Mouse (Mus musculus) stomach, embryonic 14.5 days (tissue): ENCODE results near the gene Lingo3. TPM values are rescaled to one million over a fixed set of nuclear protein-coding genes. Genes with fewer than 3 reads are reported as not detected.

ENCODE experiments used
- ATAC-seq: fragments of 200-750 bp; cut with Nextera tagmentation; 2 replicates; pipeline ENCODE4 v1.8.0; 2017; ENCODE audit warnings: low read depth, moderate TSS enrichment; ENCODE audit not compliant: insufficient number of reproducible peaks, insufficient read depth, low FRiP score
- H3K27ac ChIP-seq: fragments of 300-500 bp; sonication (generic); 2 replicates; pipeline ENCODE4 v1.5.1; 2014; ENCODE audit warnings: mild to moderate bottlenecking, low read length, moderate library complexity, mixed read lengths
- H3K27me3 ChIP-seq: fragments of 300-500 bp; sonication (generic); 2 replicates; pipeline ENCODE4 v1.6.1; 2014; ENCODE audit warnings: low read length, control low read depth, mixed read lengths; ENCODE audit not compliant: control insufficient read depth, insufficient read depth
- H3K36me3 ChIP-seq: fragments of 300-500 bp; sonication (generic); 2 replicates; pipeline ENCODE4 v1.6.1; 2014; ENCODE audit warnings: mild to moderate bottlenecking, control low read depth, low read length, moderate library complexity, mixed read lengths; ENCODE audit not compliant: control insufficient read depth, insufficient read depth
- H3K4me1 ChIP-seq: fragments of 300-500 bp; sonication (generic); 2 replicates; pipeline ENCODE4 v1.6.1; 2014; ENCODE audit warnings: low read length, control low read depth, mixed read lengths; ENCODE audit not compliant: control insufficient read depth, insufficient read depth
- H3K4me2 ChIP-seq: fragments of 300-500 bp; sonication (generic); replicated peaks from 2 replicates; pipeline ENCODE4 v1.6.1; 2014; ENCODE audit warnings: low read depth, low read length, control low read depth
- H3K4me3 ChIP-seq: fragments of 300-500 bp; sonication (generic); 2 replicates; pipeline ENCODE4 v1.5.1; 2014; ENCODE audit warnings: low read depth, low read length, control low read depth
- H3K9ac ChIP-seq: fragments of 300-500 bp; sonication (generic); replicated peaks from 2 replicates; pipeline ENCODE4 v1.6.1; 2014; ENCODE audit warnings: low read depth, mild to moderate bottlenecking, control low read depth, low read length, moderate library complexity, mixed read lengths
- H3K9me3 ChIP-seq: fragments of 300-500 bp; sonication (generic); 2 replicates; pipeline ENCODE4 v1.6.1; 2016; ENCODE audit warnings: low read depth, low read length, control low read depth; ENCODE audit not compliant: control insufficient read depth
- WGBS: fragments of 180-500 bp; shearing (Covaris S2); extraction: QIAGEN DNeasy Blood & Tissue Kit; methylation state at CpG from one replicate; pipeline ENCODE4 v1.1.7; 2014; 5-methylcytosine and 5-hydroxymethylcytosine counted together
- polyA plus RNA-seq: library from polyadenylated mRNA; unstranded; fragments of >200 nt; fragmentation: Nextera tagmentation; extraction: Ambion mirVana; gene quantifications from 2 replicates; pipeline ENCODE4 v1.2.1, GENCODE M21; 2014

Gene Lingo3
- polyA plus RNA-seq, 1 experiment from 2014 or later: 0.23 TPM

DNA sequence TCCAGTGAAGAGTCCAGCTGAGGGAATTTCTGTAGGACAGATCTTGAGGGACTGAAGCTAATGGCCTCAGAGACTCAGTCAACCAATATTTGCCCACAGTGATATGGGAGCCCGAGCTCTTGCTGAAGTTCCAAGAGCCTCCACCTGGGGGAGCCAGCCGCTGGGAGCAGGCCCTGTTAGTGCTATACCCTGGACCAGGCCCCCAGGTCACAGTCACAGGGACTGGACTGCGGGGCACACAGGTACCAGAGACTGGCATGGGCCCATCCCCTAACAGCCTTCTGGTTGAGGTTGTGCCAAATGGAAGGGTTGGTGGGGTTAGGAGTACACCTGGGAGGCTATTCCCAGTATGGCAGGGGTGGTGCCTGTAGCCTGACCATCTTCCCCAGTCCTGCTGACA lies 37.9 kb downstream of the Lingo3 start:
- no peak for ATAC-seq
- no peaks in the 10 kb centered on the region for H3K27me3 ChIP-seq
- no peak overlapping the region for H3K27ac ChIP-seq
- no peak overlapping the region for H3K9ac ChIP-seq
- 12% methylated on average over 3 of the region's 3 CpGs for WGBS
- H3K4me1 ChIP-seq: peaks cover 29% of the 10 kb centered on the region
- no peak overlapping the region for H3K4me2 ChIP-seq
- H3K9me3 ChIP-seq: no peaks in the 10 kb centered on the region
- peaks cover 36% of the 10 kb centered on the region for H3K36me3 ChIP-seq
- no peak overlapping the region for H3K4me3 ChIP-seq

DNA sequence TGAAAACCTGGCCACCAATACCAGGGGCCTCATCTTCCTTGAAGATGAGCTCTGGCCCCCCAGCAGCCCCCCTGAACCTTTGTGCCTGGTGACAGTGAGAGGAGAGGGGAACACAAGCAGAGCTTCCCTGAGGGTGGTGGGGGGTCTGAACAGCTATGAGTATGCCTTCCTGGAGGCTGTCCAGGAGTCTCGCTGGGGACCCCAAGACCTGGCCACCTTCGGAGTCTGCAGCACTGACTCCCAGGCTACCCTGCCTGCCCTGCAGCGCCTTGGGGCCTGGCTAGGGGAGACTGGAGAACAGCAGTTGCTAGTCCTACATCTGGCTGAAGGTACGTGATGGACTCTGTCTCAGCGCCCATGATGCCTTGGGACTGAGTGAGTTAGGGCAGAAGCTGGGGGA lies 38.5 kb downstream of the Lingo3 start:
- Histone ChIP-seq H3K4me3 (no peak overlapping the region), H3K4me2 (no peak overlapping the region), H3K27me3 (no peaks in the 10 kb centered on the region), H3K27ac (no peak overlapping the region), H3K36me3 (peaks cover 36% of the 10 kb centered on the region), H3K4me1 (peaks cover 29% of the 10 kb centered on the region), H3K9ac (no peak overlapping the region), H3K9me3 (no peaks in the 10 kb centered on the region)
- no peak for ATAC-seq
- WGBS: 66% methylated on average over 5 of the region's 5 CpGs

DNA sequence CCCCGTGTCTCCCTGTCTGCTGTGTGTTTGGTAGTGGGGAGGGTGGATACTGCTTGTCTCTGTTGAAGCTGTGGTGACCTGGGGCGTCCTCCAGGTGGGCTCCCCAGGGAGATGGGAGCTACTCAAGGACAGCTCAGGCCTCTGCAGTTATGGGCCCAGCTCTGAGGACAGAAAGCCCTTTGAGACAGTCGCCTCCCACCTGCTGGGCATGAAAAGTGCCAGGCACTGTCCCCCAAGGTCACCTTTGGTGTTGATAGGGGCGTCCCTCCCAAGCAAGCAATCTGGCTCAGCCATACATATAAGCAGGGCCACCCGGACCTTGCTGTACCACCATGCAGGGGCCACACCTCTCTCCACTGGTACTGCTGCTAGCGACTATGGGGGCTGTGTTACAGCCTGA lies 38.9 kb downstream of the Lingo3 start, which contains the start of gene Amh:
Gene Amh, plus strand, starts transcription at position 328 of the 400 bp plus-strand sequence.
- Histone ChIP-seq H3K4me1 (peaks cover 31% of the 10 kb centered on the region), H3K27ac (no peak within 1 kb of the TSS), H3K4me2 (no peak within 1 kb of the TSS), H3K36me3 (peaks cover 36% of the 10 kb centered on the region), H3K4me3 (no peak within 1 kb of the TSS), H3K9ac (no peak within 1 kb of the TSS), H3K9me3 (no peaks in the 10 kb centered on the region), H3K27me3 (no peaks in the 10 kb centered on the region)
- WGBS: 67% methylated on average over 6 of the region's 6 CpGs
- no peak for ATAC-seq

DNA sequence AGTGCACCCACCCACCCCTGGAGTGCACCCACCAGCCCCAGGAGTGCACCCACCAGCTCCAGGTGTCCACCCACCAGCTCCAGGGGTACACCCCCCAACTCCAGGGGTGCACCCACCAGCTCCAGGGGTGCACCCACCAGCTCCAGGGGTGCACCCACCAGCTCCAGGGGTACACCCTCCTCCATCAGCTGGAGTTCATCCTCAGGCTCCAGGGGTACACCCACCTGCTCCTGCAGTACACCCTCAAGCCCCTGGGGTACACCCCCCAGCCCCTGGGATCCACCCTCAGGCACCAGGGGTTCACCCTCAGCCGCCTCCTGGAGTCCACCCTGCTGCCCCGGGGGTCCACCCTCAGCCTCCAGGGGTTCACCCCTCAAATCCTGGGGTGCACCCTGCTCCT lies 39.5 kb downstream of the Lingo3 start:
- 93% methylated on average over 2 of the region's 2 CpGs for WGBS
- Histone ChIP-seq H3K4me1 (peaks cover 36% of the 10 kb centered on the region), H3K9ac (no peak overlapping the region), H3K36me3 (peaks cover 36% of the 10 kb centered on the region), H3K9me3 (no peaks in the 10 kb centered on the region), H3K4me3 (no peak overlapping the region), H3K27me3 (no peaks in the 10 kb centered on the region), H3K4me2 (no peak overlapping the region), H3K27ac (no peak overlapping the region)
- no peak for ATAC-seq

DNA sequence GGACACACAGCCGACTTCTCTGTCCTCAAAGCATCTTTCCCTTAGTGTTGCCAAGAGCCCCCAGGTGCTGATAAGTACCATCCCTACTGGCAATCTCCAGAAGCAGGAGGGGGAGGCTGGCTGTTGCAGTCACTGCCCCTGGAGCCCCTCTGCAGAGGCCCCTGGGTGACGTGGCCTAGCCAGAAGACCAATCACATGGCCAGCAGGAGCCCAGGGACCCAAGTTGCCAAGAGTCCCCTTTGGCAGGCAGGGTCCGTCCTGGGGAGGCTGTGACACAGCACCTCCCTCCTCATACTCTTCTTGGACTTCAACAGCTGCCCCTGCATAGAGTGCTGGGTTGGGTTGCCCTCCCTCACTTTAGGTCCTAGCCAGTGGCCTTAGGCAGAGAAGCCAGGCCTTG lies 40.8 kb downstream of the Lingo3 start:
- Histone ChIP-seq H3K9me3 (no peaks in the 10 kb centered on the region), H3K4me3 (no peak overlapping the region), H3K4me1 (peaks cover 25% of the 10 kb centered on the region; the same call in 1 of the 2 replicates), H3K36me3 (peaks cover 36% of the 10 kb centered on the region), H3K4me2 (no peak overlapping the region), H3K27ac (no peak overlapping the region), H3K9ac (no peak overlapping the region), H3K27me3 (no peaks in the 10 kb centered on the region)
- 84% methylated on average over 3 of the region's 3 CpGs for WGBS
- no peak for ATAC-seq

DNA sequence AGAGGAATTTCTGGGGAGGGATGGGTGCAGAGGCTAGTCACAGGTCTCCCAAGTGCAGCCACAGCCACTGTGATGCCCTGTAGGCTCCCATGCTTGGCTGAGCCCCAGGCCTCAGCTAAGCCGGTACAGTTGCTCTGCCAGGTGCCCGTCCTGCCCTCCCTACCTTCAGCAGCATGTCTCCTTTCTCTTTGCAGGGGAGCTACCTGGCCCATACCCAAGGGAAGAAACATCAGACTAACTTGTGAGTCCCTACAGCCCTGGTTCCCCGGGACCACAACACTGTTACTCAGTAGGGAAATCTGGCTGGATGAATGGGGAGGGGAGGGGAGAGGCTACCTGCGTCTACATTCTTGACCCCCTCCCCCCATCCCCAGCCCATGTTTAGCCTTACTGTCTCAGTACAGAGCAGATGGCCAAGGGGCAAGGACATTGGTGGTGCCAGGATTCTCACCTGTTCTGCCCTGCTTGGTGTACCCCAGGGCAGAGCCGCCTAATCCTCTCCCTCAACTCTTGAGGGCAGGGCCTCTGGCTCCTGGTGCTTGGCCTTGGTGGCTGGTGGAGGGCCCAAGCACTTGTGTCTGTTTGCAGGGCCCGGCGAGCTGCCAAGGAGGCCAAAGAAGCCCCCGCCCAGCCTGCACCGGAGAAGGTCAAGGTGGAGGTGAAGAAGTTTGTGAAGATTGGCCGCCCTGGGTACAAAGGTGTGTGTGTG lies 41.5 kb downstream of the Lingo3 start:
- no peak overlapping the region for H3K4me2 ChIP-seq
- no peak overlapping the region for H3K27ac ChIP-seq
- no peaks in the 10 kb centered on the region for H3K9me3 ChIP-seq
- no peaks in the 10 kb centered on the region for H3K27me3 ChIP-seq
- no peak overlapping the region for H3K9ac ChIP-seq
- H3K4me3 ChIP-seq: no peak overlapping the region
- no peak for ATAC-seq
- 89% methylated on average over 10 of the region's 10 CpGs for WGBS
- H3K36me3 ChIP-seq: peaks cover 36% of the 10 kb centered on the region
- H3K4me1 ChIP-seq: peaks cover 22% of the 10 kb centered on the region

DNA sequence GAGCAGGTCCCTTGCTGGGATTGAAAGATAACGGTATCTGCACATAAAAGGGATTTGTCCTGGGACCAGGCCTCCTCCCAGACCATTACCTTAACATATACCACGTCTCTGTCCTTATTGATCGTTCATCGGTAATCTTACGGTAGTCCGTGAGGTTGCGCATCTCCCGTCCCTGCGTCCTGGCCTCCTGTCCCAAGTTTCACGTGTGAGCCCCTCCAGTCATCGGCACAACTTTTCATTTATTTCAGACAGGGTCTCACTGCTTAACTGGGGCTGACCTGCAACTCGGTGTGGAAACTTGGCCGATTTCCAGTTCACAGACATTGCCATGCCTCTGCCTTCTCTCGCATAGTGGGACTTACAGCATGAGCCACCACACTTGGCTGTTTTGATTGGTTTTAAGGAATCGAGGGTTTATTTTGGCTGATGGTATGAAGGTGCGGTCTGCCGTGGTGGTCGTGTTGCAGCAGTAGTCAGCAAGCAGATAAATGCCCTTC lies 44.7 kb downstream of the Lingo3 start:
- Histone ChIP-seq H3K4me1 (peaks cover 21% of the 10 kb centered on the region), H3K4me3 (peak overlapping the region; percentile 94), H3K27me3 (no peaks in the 10 kb centered on the region), H3K9me3 (no peaks in the 10 kb centered on the region), H3K4me2 (peak overlapping the region; percentile 88), H3K36me3 (peaks cover 51% of the 10 kb centered on the region), H3K27ac (peak overlapping the region; percentile 96), H3K9ac (peak overlapping the region; percentile 98)
- ATAC-seq: no peak
- 1% methylated on average over 18 of the region's 18 CpGs for WGBS

DNA sequence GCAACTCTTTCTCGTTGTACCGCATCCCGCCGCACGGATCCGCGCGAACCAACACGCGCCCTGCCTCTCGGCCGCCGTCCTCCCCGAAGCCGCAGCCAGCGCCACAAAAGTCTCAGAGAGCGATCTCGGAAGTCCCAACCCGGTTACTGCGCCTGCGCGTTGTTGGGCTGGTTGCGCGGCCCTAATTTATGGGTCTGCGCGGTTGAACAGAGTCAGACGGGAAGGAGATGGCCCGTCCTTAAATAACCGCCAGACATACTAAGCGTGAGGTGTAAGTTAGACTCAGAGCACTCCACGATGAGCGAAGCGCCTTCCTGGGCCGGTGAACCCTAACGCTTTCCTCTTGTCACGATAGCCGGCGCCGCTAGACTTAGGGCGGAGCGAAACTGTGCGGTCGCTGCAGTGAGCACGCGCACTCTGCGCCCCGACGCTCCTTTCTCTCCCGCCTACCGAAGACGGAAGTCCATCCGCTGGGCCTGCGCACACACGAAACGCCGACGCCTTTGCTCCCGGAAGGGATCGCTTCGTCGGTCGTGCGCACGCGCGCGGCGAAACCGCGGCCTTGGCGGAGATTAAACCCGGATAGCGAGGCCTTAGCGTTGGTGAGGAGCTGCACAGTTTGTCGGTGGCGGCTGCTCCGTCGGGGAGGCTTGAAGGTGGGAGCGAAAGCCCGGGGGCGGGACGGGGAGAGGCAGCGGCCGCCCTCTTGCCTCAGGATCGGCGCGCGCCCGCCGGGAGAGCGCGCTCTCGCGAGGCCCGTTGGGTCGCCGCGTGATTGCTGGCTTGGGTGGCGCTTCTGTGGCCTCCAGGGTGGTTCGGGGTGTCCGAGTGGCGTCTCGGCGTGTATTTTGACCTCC lies 45.5 kb downstream of the Lingo3 start, which contains the start of the genes Sf3a2 and Plekhj1:
Gene Sf3a2, plus strand, starts transcription at position 49 of the 857 bp plus-strand sequence.
Gene Plekhj1, minus strand, starts transcription at position 477 of the 857 bp plus-strand sequence.
- Histone ChIP-seq H3K27ac (peak within 1 kb of the TSS; percentile 96), H3K9me3 (no peaks in the 10 kb centered on the region), H3K36me3 (peaks cover 51% of the 10 kb centered on the region), H3K4me3 (peak within 1 kb of the TSS; percentile 94), H3K27me3 (no peaks in the 10 kb centered on the region), H3K9ac (peak within 1 kb of the TSS; percentile 98), H3K4me1 (peaks cover 21% of the 10 kb centered on the region), H3K4me2 (peak within 1 kb of the TSS; percentile 88)
- ATAC-seq: peak; percentile 89
- under 1% methylated on average over 104 of the region's 104 CpGs for WGBS
